Comparison of ENCODE assay signal across 15 mouse cellular contexts in genomic region chr5:65954130-65955080, GRCm38 (mm10). TPM values are rescaled to one million over a fixed set of nuclear protein-coding genes. Genes with fewer than 3 reads are reported as not detected.
DNase-seq lines count a peak whose midpoint lies in the region; ATAC-seq and TF ChIP-seq lines count a peak whose summit lies in the region.
"Had no signal": no experiment of that assay in that cellular context is flagged by ENCODE, and none has a peak within 500 bp of the region (broad histone marks: within the 10 kb centered on the region; RNA-seq: fewer than 3 reads in every experiment).

No protein-coding gene starts in this region.

- 82% methylated on average over 16 of the region's 16 CpGs for WGBS in heart, embryonic 10.5 days
- WGBS in lung, postnatal 0 days: 84% methylated on average over 16 of the region's 16 CpGs
- 91% methylated on average over 16 of the region's 16 CpGs for WGBS in forebrain, embryonic 14.5 days
- 93% methylated on average over 15 of the region's 16 CpGs for WGBS in midbrain, embryonic 15.5 days

- H3K27me3 ChIP-seq in heart, embryonic 10.5 days (ENCODE audit: insufficient read depth, poor library complexity, severe bottlenecking): no peaks in the 10 kb centered on the region
- H3K27me3 ChIP-seq in lung, postnatal 0 days (replicated peaks; ENCODE audit: insufficient read depth, low read length): no peaks in the 10 kb centered on the region
- H3K27me3 ChIP-seq in forebrain, embryonic 14.5 days (replicated peaks; ENCODE audit: control insufficient read depth, insufficient read depth, low read length): no peaks in the 10 kb centered on the region
- no peaks in the 10 kb centered on the region for H3K27me3 ChIP-seq in midbrain, embryonic 15.5 days (replicated peaks)
- H3K27me3 ChIP-seq: embryonic facial prominence, embryonic 15.5 days; limb, embryonic 15.5 days; megakaryocyte, embryonic 14.5 days had no signal

- peaks cover 19% of the 10 kb centered on the region for H3K4me1 ChIP-seq in heart, embryonic 10.5 days
- H3K4me1 ChIP-seq in lung, postnatal 0 days (ENCODE audit: insufficient read depth, low read depth, low read length): no peaks in the 10 kb centered on the region
- H3K4me1 ChIP-seq in forebrain, embryonic 14.5 days (ENCODE audit: control insufficient read depth, insufficient read depth, low read length): peaks cover 4% of the 10 kb centered on the region
- peaks cover 27% of the 10 kb centered on the region for H3K4me1 ChIP-seq in midbrain, embryonic 15.5 days

- TF ChIP-seq CTCF in lung, postnatal 0 days (IDR thresholded peaks at IDR 0.05): no peak

- TF ChIP-seq EP300 in lung, postnatal 0 days (IDR thresholded peaks at IDR 0.05): no peak

- peak overlapping the region; percentile 59 for H3K27ac ChIP-seq in heart, embryonic 10.5 days
- no peak overlapping the region for H3K27ac ChIP-seq in lung, postnatal 0 days (ENCODE audit: low read length)
- H3K27ac ChIP-seq in forebrain, embryonic 14.5 days (ENCODE audit: low read depth, low read length): peak overlapping the region; percentile 49; the same call in 1 of the 2 replicates
- H3K27ac ChIP-seq in midbrain, embryonic 15.5 days: peak overlapping the region; percentile 73
- H3K27ac ChIP-seq: embryonic facial prominence, embryonic 15.5 days; limb, embryonic 15.5 days had no signal

- no peak for ATAC-seq in lung, postnatal 0 days
- no peak for ATAC-seq in forebrain, embryonic 14.5 days
- no peak for ATAC-seq in midbrain, embryonic 15.5 days (replicated peaks)

- peak overlapping the region; percentile 55; the same call in 1 of the 2 replicates for H3K4me3 ChIP-seq in heart, embryonic 10.5 days
- H3K4me3 ChIP-seq in lung, postnatal 0 days (ENCODE audit: low read depth, low read length): no peak overlapping the region
- H3K4me3 ChIP-seq in forebrain, embryonic 14.5 days (ENCODE audit: low read depth, low read length): no peak overlapping the region
- no peak overlapping the region for H3K4me3 ChIP-seq in midbrain, embryonic 15.5 days
- H3K4me3 ChIP-seq: embryonic facial prominence, embryonic 15.5 days; limb, embryonic 15.5 days had no signal

- H3K36me3 ChIP-seq in heart, embryonic 10.5 days: no peaks in the 10 kb centered on the region
- H3K36me3 ChIP-seq in lung, postnatal 0 days (ENCODE audit: insufficient read depth, low read length): no peaks in the 10 kb centered on the region
- H3K36me3 ChIP-seq in forebrain, embryonic 14.5 days (ENCODE audit: control insufficient read depth, insufficient read depth, low read length): no peaks in the 10 kb centered on the region
- no peaks in the 10 kb centered on the region for H3K36me3 ChIP-seq in midbrain, embryonic 15.5 days (replicated peaks)
- H3K36me3 ChIP-seq: embryonic facial prominence, embryonic 15.5 days; limb, embryonic 15.5 days had no signal

- H3K9ac ChIP-seq in lung, postnatal 0 days (replicated peaks; ENCODE audit: low read depth): no peak overlapping the region
- no peak overlapping the region for H3K9ac ChIP-seq in forebrain, embryonic 14.5 days (ENCODE audit: low read length)
- H3K9ac ChIP-seq in midbrain, embryonic 15.5 days: no peak overlapping the region
- H3K9ac ChIP-seq: embryonic facial prominence, embryonic 15.5 days; limb, embryonic 15.5 days had no signal

- no peaks in the 10 kb centered on the region for H3K9me3 ChIP-seq in heart, embryonic 10.5 days
- H3K9me3 ChIP-seq in lung, postnatal 0 days (ENCODE audit: low read length): no peaks in the 10 kb centered on the region
- H3K9me3 ChIP-seq in forebrain, embryonic 14.5 days (replicated peaks; ENCODE audit: control insufficient read depth, low read length): no peaks in the 10 kb centered on the region
- no peaks in the 10 kb centered on the region for H3K9me3 ChIP-seq in midbrain, embryonic 15.5 days
- H3K9me3 ChIP-seq: embryonic facial prominence, embryonic 15.5 days; limb, embryonic 15.5 days; megakaryocyte, embryonic 14.5 days had no signal

- no peak for DNase-seq in heart, embryonic 10.5 days (ENCODE audit: low spot score)
- DNase-seq in heart, postnatal 4 days: no peak
- DNase-seq in lung, postnatal 0 days (ENCODE audit: low spot score): no peak
- DNase-seq in lung, postnatal 14 days: no peak
- no peak for DNase-seq in forebrain, embryonic 14.5 days (ENCODE audit: low spot score)
- no peak for DNase-seq in cerebellum, postnatal 4 days (ENCODE audit: low spot score in 2 of 2)
- DNase-seq in kidney, adult 8-10 months: no peak
- DNase-seq: cerebellum, adult 9-11 months; kidney, adult 2 months; spleen, adult 18-20 months had no signal

- peak overlapping the region; percentile 45 for H3K4me2 ChIP-seq in lung, postnatal 0 days (replicated peaks; ENCODE audit: low read depth, low read length)
- H3K4me2 ChIP-seq in forebrain, embryonic 14.5 days (ENCODE audit: low read length): no peak overlapping the region
- H3K4me2 ChIP-seq in midbrain, embryonic 15.5 days: peak overlapping the region; percentile 47

RNA-seq across cellular contexts. Expression of gene Chrna9, which starts 19.7 kb away (rescaled TPM):
- 0.09 TPM in 1 of 2 replicates, not detected in the other for polyA plus RNA-seq in heart, embryonic 10.5 days (2016; fragmentation: Nextera tagmentation; extraction: Ambion mirVana)
- total RNA-seq in heart, postnatal 4 days (2021): under 1 TPM in 1 of 2 experiments, not detected in 1; 0.54 TPM
- polyA plus RNA-seq in lung, postnatal 0 days (2015; fragmentation: Nextera tagmentation; extraction: Ambion mirVana): 0.20 TPM in 1 of 2 replicates, not detected in the other
- polyA plus RNA-seq in forebrain, embryonic 14.5 days (2014; fragmentation: Nextera tagmentation; extraction: Ambion mirVana): not detected in 2 replicates
- polyA plus RNA-seq in midbrain, embryonic 15.5 days (2015; fragmentation: Nextera tagmentation; extraction: Ambion mirVana): not detected in 2 replicates
- total RNA-seq: layer of hippocampus, postnatal 14 days had no signal
- polyA plus RNA-seq: embryonic facial prominence, embryonic 15.5 days; kidney, adult 2 months had no signal

RNA-seq across cellular contexts. Expression of gene 9130230L23Rik, which starts 49.7 kb away (rescaled TPM):
- 0.12 and 0.75 TPM in 2 replicates for polyA plus RNA-seq in heart, embryonic 10.5 days (2016; fragmentation: Nextera tagmentation; extraction: Ambion mirVana)
- not detected for total RNA-seq in heart, postnatal 4 days (2021)
- polyA plus RNA-seq in lung, postnatal 0 days (2015; fragmentation: Nextera tagmentation; extraction: Ambion mirVana): 1.7 TPM in 2 replicates
- not detected in 2 replicates for polyA plus RNA-seq in forebrain, embryonic 14.5 days (2014; fragmentation: Nextera tagmentation; extraction: Ambion mirVana)
- 0.18 TPM in 1 of 2 replicates, not detected in the other for polyA plus RNA-seq in midbrain, embryonic 15.5 days (2015; fragmentation: Nextera tagmentation; extraction: Ambion mirVana)
